Mouse (Mus musculus): ENCODE measurements around the gene Mdga1.

Mdga1 gene

GRCm38 (mm10) chr17:29920089-29920488 is 49.8 kb downstream of the Mdga1 start:
- DNase-seq (ENCODE audit: low spot score in 2 of 2), result no peak

- DNase-seq (ENCODE audit: low spot score in 2 of 2), result no peak
Observed at GRCm38 (mm10) chr17:29919552-29919920, 50.4 kb downstream of the Mdga1 start.

- DNase-seq (ENCODE audit: low spot score in 2 of 2), result no peak
Observed at GRCm38 (mm10) chr17:29918791-29919551, 50.9 kb downstream of the Mdga1 start.

- DNase-seq (ENCODE audit: low spot score in 2 of 2), result no peak
Observed at GRCm38 (mm10) chr17:29916968-29917367, 52.9 kb downstream of the Mdga1 start.

- DNase-seq (ENCODE audit: low spot score in 2 of 2), result no peak
Observed at GRCm38 (mm10) chr17:29915820-29916219, 54.1 kb downstream of the Mdga1 start.

- DNase-seq (ENCODE audit: low spot score in 2 of 2), result no peak
Observed at GRCm38 (mm10) chr17:29913301-29913965, 56.5 kb downstream of the Mdga1 start.

GRCm38 (mm10) chr17:29912733-29913132 is 57.2 kb downstream of the Mdga1 start:
- DNase-seq (ENCODE audit: low spot score in 2 of 2), result no peak

- DNase-seq (ENCODE audit: low spot score in 2 of 2), result no peak
Observed at GRCm38 (mm10) chr17:29909031-29909430, 60.9 kb downstream of the Mdga1 start.

GRCm38 (mm10) chr17:29904694-29905093 is 65.2 kb downstream of the Mdga1 start:
- DNase-seq (ENCODE audit: low spot score in 2 of 2), result no peak

- no peak for DNase-seq (ENCODE audit: low spot score in 2 of 2)
Observed at GRCm38 (mm10) chr17:29902406-29903155, 67.3 kb downstream of the Mdga1 start.

- no peak for DNase-seq (ENCODE audit: low spot score in 2 of 2)
Observed at GRCm38 (mm10) chr17:29900289-29900688, 69.6 kb downstream of the Mdga1 start.

GRCm38 (mm10) chr17:29896181-29897054 is 73.5 kb downstream of the Mdga1 start:
- no peak for DNase-seq (ENCODE audit: low spot score in 2 of 2)

- no peak for DNase-seq (ENCODE audit: low spot score in 2 of 2)
Observed at GRCm38 (mm10) chr17:29895566-29895965, 74.3 kb downstream of the Mdga1 start.

- no peak for DNase-seq (ENCODE audit: low spot score in 2 of 2)
Observed at GRCm38 (mm10) chr17:29894965-29895364, 74.9 kb downstream of the Mdga1 start.

- DNase-seq (ENCODE audit: low spot score in 2 of 2), result no peak
Observed at GRCm38 (mm10) chr17:29890451-29891110, 79.3 kb downstream of the Mdga1 start.

- no peak for DNase-seq (ENCODE audit: low spot score in 2 of 2)
Observed at GRCm38 (mm10) chr17:29888981-29889980, 80.6 kb downstream of the Mdga1 start.

- peak in 1 of 2 experiments; percentile 42 for DNase-seq (ENCODE audit: low spot score in 2 of 2)
Observed at GRCm38 (mm10) chr17:29887881-29888826, 81.7 kb downstream of the Mdga1 start.

- peak in 1 of 2 experiments; percentile 42 for DNase-seq (ENCODE audit: low spot score in 2 of 2)
Observed at GRCm38 (mm10) chr17:29887271-29887880, 82.5 kb downstream of the Mdga1 start.

Data from urinary bladder, postnatal 4 days (tissue).